Mouse (Mus musculus) midbrain, embryonic 11.5 days (tissue): ENCODE results near the gene Arid4a. TPM values are rescaled to one million over a fixed set of nuclear protein-coding genes. Genes with fewer than 3 reads are reported as not detected.

ENCODE experiments used
- ATAC-seq: fragments of 200-750 bp; cut with Nextera tagmentation; 2 replicates; pipeline ENCODE4 v1.8.0; 2017; ENCODE audit warnings: moderate TSS enrichment, moderate library complexity; ENCODE audit not compliant: low FRiP score
- DNase-seq: peaks from one replicate; pipeline ENCODE4 v3.0.0; 2015; ENCODE audit warnings: low spot score; ENCODE audit errors: missing footprints
- H3K27ac ChIP-seq: fragments of 300-500 bp; sonication (generic); 2 replicates; pipeline ENCODE4 v1.5.1; 2014; ENCODE audit warnings: low read depth, low read length
- H3K27me3 ChIP-seq: fragments of 300-500 bp; sonication (generic); 2 replicates; pipeline ENCODE4 v1.6.1; 2014; ENCODE audit warnings: mild to moderate bottlenecking, low read length, moderate library complexity, mixed read lengths; ENCODE audit not compliant: control insufficient read depth, insufficient read depth
- H3K36me3 ChIP-seq: fragments of 300-500 bp; sonication (generic); 2 replicates; pipeline ENCODE4 v1.6.1; 2014; ENCODE audit warnings: mild to moderate bottlenecking, low read length, moderate library complexity, mixed read lengths; ENCODE audit not compliant: control insufficient read depth, insufficient read depth
- H3K4me1 ChIP-seq: fragments of 300-500 bp; sonication (generic); 2 replicates; pipeline ENCODE4 v1.6.1; 2014; ENCODE audit warnings: low read length; ENCODE audit not compliant: control insufficient read depth, insufficient read depth
- H3K4me2 ChIP-seq: fragments of 300-500 bp; sonication (generic); 2 replicates; pipeline ENCODE4 v1.6.1; 2014; ENCODE audit warnings: mild to moderate bottlenecking, moderate library complexity
- H3K4me3 ChIP-seq: fragments of 300-500 bp; sonication (generic); 2 replicates; pipeline ENCODE4 v1.5.1; 2014; ENCODE audit warnings: low read depth, low read length
- H3K9ac ChIP-seq: fragments of 300-500 bp; sonication (generic); 2 replicates; pipeline ENCODE4 v1.6.1; 2014; ENCODE audit warnings: low read length
- H3K9me3 ChIP-seq: fragments of 300-500 bp; sonication (generic); 2 replicates; pipeline ENCODE4 v1.6.1; 2016; ENCODE audit warnings: low read length; ENCODE audit not compliant: control insufficient read depth
- WGBS: fragments of 180-500 bp; shearing (Covaris S2); extraction: QIAGEN DNeasy Blood & Tissue Kit; methylation state at CpG from one replicate; pipeline ENCODE4 v1.1.7; 2014; 5-methylcytosine and 5-hydroxymethylcytosine counted together
- polyA plus RNA-seq: library from polyadenylated mRNA; unstranded; fragments of >200 nt; fragmentation: Nextera tagmentation; extraction: Ambion mirVana; gene quantifications from 2 replicates; pipeline ENCODE4 v1.2.1, GENCODE M21; 2014

Arid4a gene
- polyA plus RNA-seq, 1 experiment from 2014 or later = 34.5 TPM

DNA sequence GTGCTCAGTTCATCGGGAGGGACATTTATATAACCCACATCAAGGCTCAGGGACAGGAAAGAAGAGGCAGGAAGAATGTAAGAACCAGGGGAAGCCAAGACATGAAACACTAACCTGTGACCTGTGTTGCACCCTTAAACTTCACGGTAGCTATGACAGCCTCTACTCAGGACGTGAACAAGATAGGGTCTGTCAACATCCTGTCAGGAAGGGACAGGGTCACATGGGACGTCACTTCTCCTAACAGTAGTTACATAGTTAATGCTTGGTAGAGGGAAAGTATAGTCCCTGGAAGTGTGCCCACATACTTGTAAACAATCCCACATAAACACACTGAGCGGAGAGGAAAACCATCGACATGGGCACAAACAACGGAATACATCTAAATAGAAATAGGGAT lies 8.9 kb upstream of the Arid4a start:
- no peak overlapping the region for H3K4me3 ChIP-seq
- peaks cover 27% of the 10 kb centered on the region for H3K36me3 ChIP-seq
- no peak overlapping the region for H3K9ac ChIP-seq
- no peaks in the 10 kb centered on the region for H3K9me3 ChIP-seq
- no peaks in the 10 kb centered on the region for H3K4me1 ChIP-seq
- no peak overlapping the region for H3K4me2 ChIP-seq
- 92% methylated on average over 7 of the region's 7 CpGs for WGBS
- DNase-seq = no peak
- no peaks in the 10 kb centered on the region for H3K27me3 ChIP-seq
- no peak overlapping the region for H3K27ac ChIP-seq
- no peak for ATAC-seq

GRCm38 (mm10) chr12:71009769-71010168 lies 6.0 kb upstream of the Arid4a start:
- Histone ChIP-seq H3K36me3 (peaks cover 24% of the 10 kb centered on the region), H3K4me3 (no peak overlapping the region), H3K27me3 (no peaks in the 10 kb centered on the region), H3K9me3 (no peaks in the 10 kb centered on the region), H3K4me2 (no peak overlapping the region), H3K27ac (no peak overlapping the region), H3K9ac (no peak overlapping the region), H3K4me1 (peaks cover 9% of the 10 kb centered on the region)
- no peak for ATAC-seq
- no peak for DNase-seq
- WGBS = 82% methylated on average over 4 of the region's 4 CpGs

- ATAC-seq (no peak; the same call in 1 of the 2 replicates), DNase-seq (peak; percentile 88)
- Histone ChIP-seq H3K9ac (peak overlapping the region; percentile 76), H3K4me1 (peaks cover 15% of the 10 kb centered on the region), H3K9me3 (no peaks in the 10 kb centered on the region), H3K27ac (peak overlapping the region; percentile 90), H3K36me3 (peaks cover 3% of the 10 kb centered on the region; the same call in 1 of the 2 replicates), H3K4me2 (peak overlapping the region; percentile 81), H3K4me3 (peak overlapping the region; percentile 97), H3K27me3 (no peaks in the 10 kb centered on the region)
- 1% methylated on average over 31 of the region's 32 CpGs for WGBS
Measured at GRCm38 (mm10) chr12:71014845-71015362, 886 bp upstream of the Arid4a start.

- H3K4me2 ChIP-seq = peak overlapping the region; percentile 67
- H3K27ac ChIP-seq = peak overlapping the region; percentile 89
- H3K27me3 ChIP-seq = no peaks in the 10 kb centered on the region
- no peaks in the 10 kb centered on the region for H3K9me3 ChIP-seq
- H3K36me3 ChIP-seq = peaks cover 2% of the 10 kb centered on the region; the same call in 1 of the 2 replicates
- DNase-seq (no peak), ATAC-seq (no peak)
- peak overlapping the region; percentile 97 for H3K4me3 ChIP-seq
- WGBS = 0% methylated on average over 25 of the region's 33 CpGs
- H3K9ac ChIP-seq = peak overlapping the region; percentile 90
- peaks cover 15% of the 10 kb centered on the region for H3K4me1 ChIP-seq
Measured at GRCm38 (mm10) chr12:71016211-71016502, 367 bp downstream of the Arid4a start.

- peak overlapping the region; percentile 67 for H3K4me2 ChIP-seq
- H3K36me3 ChIP-seq = peaks cover 2% of the 10 kb centered on the region; the same call in 1 of the 2 replicates
- H3K9ac ChIP-seq = peak overlapping the region; percentile 90
- no peaks in the 10 kb centered on the region for H3K27me3 ChIP-seq
- peak overlapping the region; percentile 89 for H3K27ac ChIP-seq
- H3K4me3 ChIP-seq = peak overlapping the region; percentile 97
- under 1% methylated on average over 44 of the region's 82 CpGs for WGBS
- peaks cover 15% of the 10 kb centered on the region for H3K4me1 ChIP-seq
- peak; percentile 88 for DNase-seq
- H3K9me3 ChIP-seq = no peaks in the 10 kb centered on the region
- ATAC-seq = peak; percentile 23
Measured at GRCm38 (mm10) chr12:71016503-71017241, 882 bp downstream of the Arid4a start.

DNA sequence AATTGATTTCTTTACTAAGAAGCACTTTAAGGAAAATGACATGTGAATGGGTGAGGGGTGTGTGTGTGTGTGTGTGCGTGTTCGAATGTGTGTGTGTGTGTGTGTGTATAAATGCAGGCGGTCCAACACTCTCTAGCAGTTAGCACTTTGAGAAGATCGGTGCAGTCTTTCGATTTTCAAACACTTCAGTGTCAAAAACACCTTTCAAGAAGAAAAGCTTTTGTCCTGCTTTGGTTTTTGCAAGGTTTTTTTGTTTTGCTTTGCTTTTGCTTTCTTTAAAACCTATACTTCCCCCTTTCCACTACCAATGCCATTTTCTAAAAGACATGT lies 1.4 kb downstream of the Arid4a start:
- Histone ChIP-seq H3K9me3 (no peaks in the 10 kb centered on the region), H3K4me3 (peak overlapping the region; percentile 97), H3K36me3 (peaks cover 2% of the 10 kb centered on the region; the same call in 1 of the 2 replicates), H3K9ac (peak overlapping the region; percentile 90), H3K4me1 (peaks cover 15% of the 10 kb centered on the region), H3K4me2 (peak overlapping the region; percentile 67), H3K27ac (peak overlapping the region; percentile 89), H3K27me3 (no peaks in the 10 kb centered on the region)
- ATAC-seq = no peak
- DNase-seq = no peak
- 20% methylated on average over 5 of the region's 5 CpGs for WGBS

DNA sequence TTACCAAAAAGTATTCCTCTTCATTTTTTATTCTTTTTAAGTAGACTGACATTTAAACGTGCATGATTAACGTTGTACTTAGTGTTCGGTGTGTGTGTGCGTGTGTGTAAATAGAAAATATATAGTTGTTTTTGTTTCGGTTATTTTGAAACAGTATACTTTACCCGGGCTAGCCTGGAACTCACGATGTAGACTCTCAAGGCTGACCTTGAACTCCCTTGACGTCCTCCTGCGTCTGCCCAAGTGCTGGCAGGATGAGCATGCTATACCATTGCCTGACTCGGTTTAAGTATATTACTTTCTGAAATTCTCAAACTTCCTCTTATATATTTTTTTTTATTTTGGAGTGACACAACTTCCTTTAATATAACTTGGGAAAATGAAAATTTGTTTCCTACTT lies 2.0 kb downstream of the Arid4a start:
- Histone ChIP-seq H3K9me3 (no peaks in the 10 kb centered on the region), H3K27me3 (no peaks in the 10 kb centered on the region), H3K9ac (no peak overlapping the region), H3K36me3 (peaks cover 2% of the 10 kb centered on the region; the same call in 1 of the 2 replicates), H3K27ac (no peak overlapping the region), H3K4me1 (peaks cover 15% of the 10 kb centered on the region), H3K4me2 (no peak overlapping the region), H3K4me3 (no peak overlapping the region)
- 88% methylated on average over 10 of the region's 10 CpGs for WGBS
- no peak for DNase-seq
- no peak for ATAC-seq

GRCm38 (mm10) chr12:71019211-71019610 lies 3.4 kb downstream of the Arid4a start:
- WGBS = 92% methylated on average over 8 of the region's 8 CpGs
- peaks cover 11% of the 10 kb centered on the region for H3K4me1 ChIP-seq
- DNase-seq = no peak
- no peak for ATAC-seq
- H3K4me3 ChIP-seq = no peak overlapping the region
- no peak overlapping the region for H3K9ac ChIP-seq
- H3K27ac ChIP-seq = no peak overlapping the region
- no peaks in the 10 kb centered on the region for H3K9me3 ChIP-seq
- no peak overlapping the region for H3K4me2 ChIP-seq
- H3K27me3 ChIP-seq = no peaks in the 10 kb centered on the region
- H3K36me3 ChIP-seq = peaks cover 2% of the 10 kb centered on the region; the same call in 1 of the 2 replicates

DNA sequence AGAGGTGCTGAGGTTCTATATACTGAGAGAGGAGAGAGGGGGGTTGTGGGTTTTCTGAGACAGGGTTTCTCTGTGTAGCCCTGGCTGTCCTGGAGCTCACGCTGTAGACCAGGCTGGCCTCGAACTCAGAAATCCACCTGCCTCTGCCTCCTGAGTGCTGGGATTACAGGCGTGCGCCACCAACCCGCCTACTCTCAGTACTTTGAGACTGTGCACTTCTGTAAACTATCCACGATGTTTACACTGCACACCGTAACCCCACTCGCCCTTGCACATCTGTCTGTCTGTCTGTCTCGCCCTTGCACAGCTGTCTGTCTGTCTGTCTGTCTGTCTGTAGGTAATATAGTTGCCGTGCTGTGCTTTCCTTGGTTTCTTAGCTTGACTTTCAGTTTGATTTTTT lies 8.6 kb downstream of the Arid4a start:
- peaks cover 7% of the 10 kb centered on the region; the same call in 1 of the 2 replicates for H3K36me3 ChIP-seq
- no peaks in the 10 kb centered on the region for H3K4me1 ChIP-seq
- no peak overlapping the region for H3K4me3 ChIP-seq
- no peak overlapping the region for H3K27ac ChIP-seq
- 93% methylated on average over 10 of the region's 10 CpGs for WGBS
- H3K9ac ChIP-seq = no peak overlapping the region
- H3K27me3 ChIP-seq = no peaks in the 10 kb centered on the region
- no peak overlapping the region for H3K4me2 ChIP-seq
- H3K9me3 ChIP-seq = no peaks in the 10 kb centered on the region
- DNase-seq = peak; percentile 69
- ATAC-seq = no peak
